Mouse (Mus musculus) ES-Bruce4 (cell line): Measurements from ENCODE around the gene Ice2. TPM values are rescaled to one million over a fixed set of nuclear protein-coding genes. Genes with fewer than 3 reads are reported as not detected.

Source experiments
- H3K27ac ChIP-seq: 2 replicates; pipeline ENCODE4 v1.5.1; 2012; ENCODE audit warnings: low read length, inconsistent platforms; ENCODE audit not compliant: insufficient read depth
- H3K27me3 ChIP-seq: 2 replicates; pipeline ENCODE4 v1.6.1; 2012; ENCODE audit warnings: mild to moderate bottlenecking, low read length, inconsistent platforms; ENCODE audit not compliant: control insufficient read depth, poor library complexity, insufficient read depth, severe bottlenecking
- H3K36me3 ChIP-seq: 2 replicates; pipeline ENCODE4 v1.6.1; 2012; ENCODE audit warnings: inconsistent platforms, mild to moderate bottlenecking, low read length, moderate library complexity; ENCODE audit not compliant: control insufficient read depth, poor library complexity, insufficient read depth, severe bottlenecking
- H3K4me1 ChIP-seq: one replicate; pipeline ENCODE4 v1.8.1; 2011; ENCODE audit warnings: low read length; ENCODE audit not compliant: control insufficient read depth, insufficient read depth
- H3K4me3 ChIP-seq: 2 replicates; pipeline ENCODE4 v1.5.1; 2011; ENCODE audit warnings: low read depth, mild to moderate bottlenecking, low read length
- H3K9ac ChIP-seq: 2 replicates; pipeline ENCODE4 v1.6.1; 2012; ENCODE audit warnings: low read depth, mild to moderate bottlenecking, inconsistent platforms; ENCODE audit not compliant: poor library complexity, severe bottlenecking
- H3K9me3 ChIP-seq: replicated peaks from 2 replicates; pipeline ENCODE4 v1.6.1; 2012; ENCODE audit warnings: mild to moderate bottlenecking, low read length, inconsistent platforms; ENCODE audit not compliant: control insufficient read depth, poor library complexity, insufficient read depth, severe bottlenecking
- CTCF ChIP-seq: IDR thresholded peaks from one replicate; pipeline ENCODE4 v1.8.1; 2011; ENCODE audit warnings: low read depth, low read length
- EP300 ChIP-seq: IDR thresholded peaks from 2 replicates; pipeline ENCODE4 v1.6.1; 2011; ENCODE audit warnings: low read depth, low read length; ENCODE audit not compliant: insufficient read depth
- POLR2A ChIP-seq: IDR thresholded peaks from one replicate; pipeline ENCODE4 v1.8.1; 2011; ENCODE audit warnings: low read length; ENCODE audit not compliant: insufficient read depth
- polyA plus RNA-seq: library from polyadenylated mRNA; stranded (reverse); fragments of >200 nt; gene quantifications from 2 replicates; pipeline ENCODE4 v1.2.4, GENCODE M21; 2011; ENCODE audit warnings: low read depth; ENCODE audit not compliant: missing spikeins, insufficient read depth, insufficient read length

Gene Ice2
- polyA plus RNA-seq, 1 experiment: 25.7 TPM

DNA sequence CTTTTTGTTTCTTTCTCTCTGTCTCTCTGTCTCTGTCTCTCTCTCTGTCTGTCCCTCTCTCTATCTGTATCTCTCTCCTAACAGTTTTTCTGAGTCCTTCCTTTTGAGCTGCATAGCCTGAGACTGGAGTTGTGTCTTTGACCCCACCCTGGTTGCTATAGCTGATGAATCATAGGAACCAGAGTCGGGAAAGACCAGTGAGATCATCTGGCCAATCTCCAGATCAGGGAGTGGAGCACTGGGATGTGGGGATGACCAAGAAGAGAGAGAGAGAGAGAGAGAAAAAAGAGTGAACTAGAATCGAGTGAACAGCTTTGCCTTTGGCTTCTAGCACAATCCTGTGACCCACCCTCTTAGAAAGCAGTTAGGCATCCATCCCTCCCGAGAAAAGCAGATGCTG is 45.5 kb downstream of the Ice2 start:
- Histone ChIP-seq H3K9ac (no peak overlapping the region), H3K27ac (no peak overlapping the region), H3K4me3 (no peak overlapping the region), H3K9me3 (no peaks in the 10 kb centered on the region), H3K36me3 (no peaks in the 10 kb centered on the region), H3K4me1 (no peaks in the 10 kb centered on the region), H3K27me3 (no peaks in the 10 kb centered on the region)
- TF ChIP-seq POLR2A (no peak), CTCF (no peak), EP300 (no peak)

DNA sequence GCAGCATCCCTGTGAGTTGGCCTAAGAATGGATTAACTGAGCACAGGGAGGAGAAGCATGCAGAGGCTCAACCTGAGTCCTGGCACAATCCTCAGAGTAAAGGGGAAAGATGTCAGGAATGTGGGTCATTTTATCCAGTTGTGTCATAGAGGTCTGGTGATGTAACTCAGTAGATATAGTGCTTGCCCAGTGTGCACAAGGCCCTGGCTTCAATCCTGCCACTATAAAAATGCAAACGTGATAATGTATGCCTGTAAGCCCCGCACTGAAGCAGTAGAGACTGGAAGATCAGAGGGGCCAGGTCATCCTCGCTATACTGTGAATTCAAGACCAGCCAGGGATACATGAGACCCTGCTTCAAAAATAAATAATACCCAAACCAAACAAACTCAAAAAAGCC is 51.1 kb downstream of the Ice2 start:
- Histone ChIP-seq H3K4me3 (no peak overlapping the region), H3K27me3 (no peaks in the 10 kb centered on the region), H3K9ac (no peak overlapping the region), H3K4me1 (no peaks in the 10 kb centered on the region), H3K36me3 (no peaks in the 10 kb centered on the region), H3K27ac (no peak overlapping the region), H3K9me3 (no peaks in the 10 kb centered on the region)
- TF ChIP-seq CTCF (no peak), EP300 (no peak), POLR2A (no peak)

DNA sequence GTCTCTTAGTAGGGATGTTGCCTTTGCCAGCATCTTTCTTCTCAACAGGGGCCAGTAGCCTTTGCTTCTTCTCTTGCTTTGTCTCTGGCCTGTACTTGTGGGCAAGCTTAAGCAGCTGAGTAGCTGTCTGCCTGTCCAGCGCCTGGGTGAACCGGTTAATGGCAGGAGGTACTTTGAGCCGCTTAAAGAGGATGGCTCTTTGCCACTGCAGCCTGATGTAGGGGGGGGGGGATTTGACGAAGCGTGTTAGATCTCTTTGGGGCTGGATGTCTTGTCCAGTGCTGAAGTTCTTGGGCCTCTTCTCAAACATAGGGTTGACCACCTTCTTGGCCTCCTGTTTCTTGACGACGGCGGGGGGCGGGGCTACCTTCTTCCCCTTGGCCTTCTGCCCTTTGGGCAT is 52.9 kb downstream of the Ice2 start:
- no peak overlapping the region for H3K9ac ChIP-seq
- no peaks in the 10 kb centered on the region for H3K27me3 ChIP-seq
- H3K27ac ChIP-seq: no peak overlapping the region
- H3K4me1 ChIP-seq: no peaks in the 10 kb centered on the region
- no peaks in the 10 kb centered on the region for H3K36me3 ChIP-seq
- no peak overlapping the region for H3K4me3 ChIP-seq
- no peak for TF ChIP-seq EP300
- TF ChIP-seq CTCF: no peak
- no peak for TF ChIP-seq POLR2A
- H3K9me3 ChIP-seq: no peaks in the 10 kb centered on the region

DNA sequence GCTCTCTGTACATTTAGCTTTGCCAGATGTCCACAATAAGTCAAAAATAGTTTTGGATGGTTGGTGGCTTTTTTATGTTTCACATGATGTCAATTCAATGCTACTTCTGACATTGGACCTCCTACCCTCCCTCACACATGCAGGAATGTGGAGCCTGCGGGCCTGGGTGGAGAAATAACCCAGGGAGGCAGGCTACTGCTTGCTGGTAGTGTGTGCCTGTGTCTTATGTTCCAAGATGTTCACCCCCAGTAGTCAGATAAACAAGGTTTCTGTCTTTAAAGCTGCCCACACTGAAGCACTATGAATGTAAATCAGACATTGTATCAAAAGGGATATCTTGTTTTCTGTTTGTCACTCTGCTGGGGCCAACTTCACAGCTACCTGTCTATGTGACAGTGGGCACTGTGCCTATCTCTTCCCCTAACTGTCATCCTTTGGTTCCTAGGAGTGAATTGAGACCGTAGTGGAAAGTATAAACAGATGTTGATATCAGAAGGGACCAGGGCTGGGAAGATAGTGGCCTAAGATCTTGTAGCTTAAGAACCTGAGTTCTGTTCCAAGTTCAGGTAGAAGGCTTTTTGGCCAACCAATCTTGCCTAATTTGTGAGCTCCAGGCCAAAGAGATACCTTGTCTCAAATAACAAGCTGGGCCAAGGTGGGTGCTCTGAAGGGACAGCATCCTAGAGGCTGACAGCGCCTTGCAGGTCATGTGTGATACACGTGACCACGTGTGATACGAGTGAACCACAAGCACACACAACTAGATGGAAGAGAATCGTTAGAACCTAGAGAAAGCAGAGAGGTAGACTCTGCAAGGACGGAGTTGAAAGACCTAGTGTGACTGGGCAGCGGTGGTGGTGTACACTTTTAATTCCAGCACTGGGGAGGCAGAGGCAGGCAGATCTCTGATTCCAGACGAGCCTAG is 54.4 kb downstream of the Ice2 start:
- TF ChIP-seq CTCF (no peak), EP300 (no peak), POLR2A (no peak)

DNA sequence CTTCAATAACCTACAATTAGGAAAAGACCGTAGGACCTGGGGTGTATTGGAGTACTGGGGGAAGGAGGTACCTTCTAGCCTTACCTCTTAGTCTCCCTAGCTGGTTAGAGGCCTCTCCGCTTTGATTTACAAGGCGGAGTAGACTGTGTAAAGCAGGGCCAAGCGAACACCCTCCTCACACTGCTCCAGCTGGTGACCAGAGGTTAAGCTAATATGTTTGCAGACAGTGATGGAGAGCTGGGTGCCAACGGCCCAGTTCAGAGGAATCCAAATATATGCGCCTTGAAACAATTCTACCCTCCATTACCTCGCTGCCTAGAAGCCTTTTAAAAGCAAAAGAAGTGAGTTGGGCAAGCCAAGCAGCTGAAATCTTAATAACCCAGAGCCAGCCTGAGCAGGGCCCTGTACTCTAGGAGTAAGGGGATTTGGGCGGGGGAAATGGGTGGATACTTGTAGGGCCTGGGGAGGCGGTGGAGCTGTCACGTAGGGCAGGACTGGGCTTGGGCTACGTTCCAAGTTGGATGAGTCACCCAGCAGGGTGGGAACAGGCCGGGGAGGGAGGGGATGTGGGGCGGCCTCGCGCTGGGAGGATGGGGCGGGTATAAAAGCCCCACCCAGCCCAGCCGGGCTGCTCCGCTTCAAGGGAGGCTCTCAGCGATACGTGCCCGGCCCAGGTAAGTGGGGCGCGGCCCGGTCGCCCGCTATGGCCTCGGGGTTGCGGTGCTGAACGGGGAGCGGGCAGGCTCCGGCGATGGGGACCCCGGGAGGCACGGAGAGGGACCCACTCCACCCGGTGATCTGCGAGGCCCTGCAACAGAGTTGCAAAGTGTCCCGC is 55.6 kb downstream of the Ice2 start, which contains the start of gene Anxa2:
TSS of gene Anxa2 (plus strand) at position 555 of the 835 bp plus-strand sequence.
- no peaks in the 10 kb centered on the region for H3K36me3 ChIP-seq

More for the DNA sequence above, 54.4 kb downstream of the Ice2 start:
- Histone ChIP-seq H3K36me3 (no peaks in the 10 kb centered on the region), H3K27me3 (no peaks in the 10 kb centered on the region), H3K4me1 (no peaks in the 10 kb centered on the region), H3K4me3 (no peak overlapping the region), H3K9me3 (no peaks in the 10 kb centered on the region), H3K9ac (no peak overlapping the region), H3K27ac (no peak overlapping the region)

More for the DNA sequence above, 55.6 kb downstream of the Ice2 start, which contains the start of gene Anxa2:
- peak; percentile 70 for TF ChIP-seq EP300
- no peak for TF ChIP-seq CTCF
- Histone ChIP-seq H3K4me1 (no peaks in the 10 kb centered on the region), H3K27me3 (no peaks in the 10 kb centered on the region), H3K9ac (peak within 1 kb of the TSS; percentile 22; the same call in 1 of the 2 replicates), H3K9me3 (0 out of 2 replicates have a peak, but pooled peaks cover 2% of the 10 kb centered on the region), H3K27ac (no peak within 1 kb of the TSS), H3K4me3 (peak within 1 kb of the TSS; percentile 70)
